Comparison of ENCODE assay signal across 19 mouse cellular contexts in the genomic region with DNA sequence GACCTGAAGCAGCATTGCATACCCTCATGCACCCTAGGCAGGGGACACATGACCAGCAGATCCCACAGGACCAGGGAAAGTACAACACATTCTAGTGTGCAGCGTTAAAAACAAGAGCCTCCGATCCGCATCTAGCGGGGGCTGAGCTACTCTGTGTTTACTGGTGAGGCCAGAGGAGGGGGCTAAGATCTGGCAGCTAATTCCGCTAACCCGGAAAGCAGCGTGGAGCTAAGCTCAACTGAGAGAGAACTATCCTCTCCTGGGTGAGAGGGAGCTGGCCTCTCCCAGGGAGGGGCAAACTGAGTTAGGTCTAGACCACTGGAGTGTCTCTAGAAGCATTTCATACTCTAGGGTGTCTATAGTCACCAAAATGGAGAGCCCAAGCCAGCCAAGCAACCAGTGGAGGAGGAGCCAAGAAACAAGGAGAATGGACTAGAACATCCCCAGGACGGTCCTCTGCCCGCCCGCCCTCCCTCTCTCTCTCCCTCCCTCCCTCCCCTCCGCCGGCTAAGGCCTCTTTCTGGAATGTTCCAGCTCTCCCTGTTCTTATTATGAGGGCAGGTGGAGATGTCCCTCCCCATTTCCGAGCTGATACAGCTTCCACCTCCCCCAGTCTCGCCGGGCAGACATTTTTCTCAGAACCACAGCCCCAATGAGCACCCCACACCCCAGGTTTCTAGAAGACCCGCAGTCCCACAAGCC. TPM values are rescaled to one million over a fixed set of nuclear protein-coding genes. Genes with fewer than 3 reads are reported as not detected.
DNase-seq lines count a peak whose midpoint lies in the region; ATAC-seq and TF ChIP-seq lines count a peak whose summit lies in the region.
"Had no signal": no experiment of that assay in that cellular context is flagged by ENCODE, and none has a peak within 500 bp of the region (broad histone marks: within the 10 kb centered on the region; RNA-seq: fewer than 3 reads in every experiment).

No protein-coding gene starts in this region.

- H3K27me3 ChIP-seq in forebrain, embryonic 14.5 days (replicated peaks; ENCODE audit: control insufficient read depth, insufficient read depth, low read length): peaks cover 18% of the 10 kb centered on the region; the same call in 1 of the 2 replicates
- H3K27me3 ChIP-seq in forebrain, embryonic 11.5 days (ENCODE audit: control insufficient read depth, insufficient read depth, low read length): peaks cover 41% of the 10 kb centered on the region
- peaks cover 73% of the 10 kb centered on the region for H3K27me3 ChIP-seq in neural tube, embryonic 12.5 days (replicated peaks)
- H3K27me3 ChIP-seq in hindbrain, postnatal 0 days (ENCODE audit: insufficient read depth, low read length): no peaks in the 10 kb centered on the region

- no peak for DNase-seq in forebrain, embryonic 14.5 days (ENCODE audit: low spot score)
- DNase-seq in forebrain, embryonic 11.5 days (ENCODE audit: low spot score): no peak
- DNase-seq in neural tube, embryonic 10.5 days (ENCODE audit: extremely low spot score, low spot score): no peak
- DNase-seq in hindbrain, postnatal 0 days (ENCODE audit: low spot score): no peak
- no peak for DNase-seq in spleen, postnatal 4 days (ENCODE audit: low spot score in 2 of 2)
- DNase-seq in layer of hippocampus, postnatal 14 days (ENCODE audit: low spot score in 2 of 2): no peak
- DNase-seq: kidney, adult 18-20 months; kidney, postnatal 14 days; spleen, adult 18-20 months; thymus, adult 2 months had no signal

- no peak overlapping the region for H3K27ac ChIP-seq in forebrain, embryonic 14.5 days (ENCODE audit: low read depth, low read length)
- H3K27ac ChIP-seq in forebrain, embryonic 11.5 days (ENCODE audit: low read depth, low read length): no peak overlapping the region
- no peak overlapping the region for H3K27ac ChIP-seq in neural tube, embryonic 12.5 days
- H3K27ac ChIP-seq in hindbrain, postnatal 0 days: no peak overlapping the region
- H3K27ac ChIP-seq: heart, embryonic 15.5 days; liver, embryonic 15.5 days; stomach, embryonic 15.5 days had no signal

- no peak overlapping the region for H3K9ac ChIP-seq in forebrain, embryonic 14.5 days (ENCODE audit: low read length)
- no peak overlapping the region for H3K9ac ChIP-seq in forebrain, embryonic 11.5 days (ENCODE audit: low read length)
- no peak overlapping the region for H3K9ac ChIP-seq in neural tube, embryonic 12.5 days
- no peak overlapping the region for H3K9ac ChIP-seq in hindbrain, postnatal 0 days (replicated peaks; ENCODE audit: low read length)
- H3K9ac ChIP-seq: heart, embryonic 15.5 days; liver, embryonic 15.5 days; stomach, embryonic 15.5 days had no signal

- no peaks in the 10 kb centered on the region for H3K9me3 ChIP-seq in forebrain, embryonic 14.5 days (replicated peaks; ENCODE audit: control insufficient read depth, low read length)
- H3K9me3 ChIP-seq in forebrain, embryonic 11.5 days (ENCODE audit: control insufficient read depth, low read length): no peaks in the 10 kb centered on the region
- no peaks in the 10 kb centered on the region for H3K9me3 ChIP-seq in neural tube, embryonic 12.5 days
- no peaks in the 10 kb centered on the region for H3K9me3 ChIP-seq in hindbrain, postnatal 0 days (ENCODE audit: low read length)
- H3K9me3 ChIP-seq: heart, embryonic 15.5 days; liver, embryonic 15.5 days; megakaryocyte, embryonic 14.5 days; stomach, embryonic 15.5 days had no signal

- no peak for TF ChIP-seq CTCF in hindbrain, postnatal 0 days (IDR thresholded peaks at IDR 0.05; ENCODE audit: low read depth)

- no peaks in the 10 kb centered on the region; the same call in 1 of the 2 replicates for H3K36me3 ChIP-seq in forebrain, embryonic 14.5 days (ENCODE audit: control insufficient read depth, insufficient read depth, low read length)
- H3K36me3 ChIP-seq in forebrain, embryonic 11.5 days (ENCODE audit: control insufficient read depth, insufficient read depth, low read length): no peaks in the 10 kb centered on the region
- 0 out of 2 replicates have a peak, but pooled peaks cover 2% of the 10 kb centered on the region for H3K36me3 ChIP-seq in neural tube, embryonic 12.5 days
- H3K36me3 ChIP-seq in hindbrain, postnatal 0 days (ENCODE audit: insufficient read depth, low read length): no peaks in the 10 kb centered on the region; the same call in 1 of the 2 replicates
- H3K36me3 ChIP-seq: heart, embryonic 15.5 days; liver, embryonic 15.5 days; stomach, embryonic 15.5 days had no signal

- ATAC-seq in forebrain, embryonic 14.5 days: no peak
- ATAC-seq in forebrain, embryonic 11.5 days (replicated peaks; ENCODE audit: low FRiP score): no peak
- no peak for ATAC-seq in neural tube, embryonic 12.5 days (ENCODE audit: low FRiP score, low read depth)
- no peak for ATAC-seq in hindbrain, postnatal 0 days
- ATAC-seq: activated CD4-positive, CD25-positive, alpha-beta regulatory T cell, adult 4 months; lung, postnatal 0 days; Patski had no signal

- WGBS in forebrain, embryonic 14.5 days: 58% methylated on average over 16 of the region's 16 CpGs
- 63% methylated on average over 16 of the region's 16 CpGs for WGBS in forebrain, embryonic 11.5 days
- 56% methylated on average over 16 of the region's 16 CpGs for whole genome bisulfite sequencing in neural tube, embryonic 12.5 days
- 51% methylated on average over 16 of the region's 16 CpGs for WGBS in hindbrain, postnatal 0 days

- H3K4me1 ChIP-seq in forebrain, embryonic 14.5 days (ENCODE audit: control insufficient read depth, insufficient read depth, low read length): peaks cover 8% of the 10 kb centered on the region
- H3K4me1 ChIP-seq in forebrain, embryonic 11.5 days (replicated peaks; ENCODE audit: control insufficient read depth, insufficient read depth, low read length): peaks cover 18% of the 10 kb centered on the region
- H3K4me1 ChIP-seq in neural tube, embryonic 12.5 days: peaks cover 50% of the 10 kb centered on the region
- H3K4me1 ChIP-seq in hindbrain, postnatal 0 days (ENCODE audit: insufficient read depth, low read length): peaks cover 18% of the 10 kb centered on the region; the same call in 1 of the 2 replicates

- H3K4me2 ChIP-seq in forebrain, embryonic 14.5 days (ENCODE audit: low read length): 0 out of 2 replicates have a peak overlapping the region, but pooled peaks have one; percentile 16
- H3K4me2 ChIP-seq in forebrain, embryonic 11.5 days (ENCODE audit: low read depth, low read length, severe bottlenecking): no peak overlapping the region
- H3K4me2 ChIP-seq in neural tube, embryonic 12.5 days (replicated peaks): peak overlapping the region; percentile 98
- H3K4me2 ChIP-seq in hindbrain, postnatal 0 days (ENCODE audit: low read depth, low read length): peak overlapping the region; percentile 97
- H3K4me2 ChIP-seq: heart, embryonic 15.5 days; liver, embryonic 15.5 days; stomach, embryonic 15.5 days had no signal

- no peak overlapping the region for H3K4me3 ChIP-seq in forebrain, embryonic 14.5 days (ENCODE audit: low read depth, low read length)
- no peak overlapping the region for H3K4me3 ChIP-seq in forebrain, embryonic 11.5 days (ENCODE audit: low read depth, low read length)
- H3K4me3 ChIP-seq in neural tube, embryonic 12.5 days: no peak overlapping the region
- H3K4me3 ChIP-seq in hindbrain, postnatal 0 days (ENCODE audit: low read length): peak overlapping the region; percentile 59; the same call in 1 of the 2 replicates
- H3K4me3 ChIP-seq: heart, embryonic 15.5 days; liver, embryonic 15.5 days; megakaryocyte, embryonic 14.5 days; myocyte; stomach, embryonic 15.5 days had no signal

RNA-seq across cellular contexts. Expression of gene Nptx1, which starts 3.6 kb away (rescaled TPM):
- polyA plus RNA-seq in forebrain, embryonic 14.5 days (2014; fragmentation: Nextera tagmentation; extraction: Ambion mirVana): 4.1 and 6.7 TPM in 2 replicates
- polyA plus RNA-seq in forebrain, embryonic 11.5 days (2014; fragmentation: Nextera tagmentation; extraction: Ambion mirVana): 3.2 and 3.3 TPM in 2 replicates
- polyA plus RNA-seq in neural tube, embryonic 12.5 days (2016; fragmentation: Nextera tagmentation; extraction: Ambion mirVana): 14.8 and 16.1 TPM in 2 replicates
- 27.0 and 29.0 TPM in 2 replicates for total RNA-seq in hindbrain, postnatal 0 days (2014; rRNA removed)
- polyA plus RNA-seq in hindbrain, postnatal 0 days (2015; fragmentation: Nextera tagmentation; extraction: Ambion mirVana): 9.4 and 10.1 TPM in 2 replicates
- total RNA-seq in layer of hippocampus, postnatal 14 days (2021): 100 to 1,000 TPM; 297 to 306 TPM
- polyA plus RNA-seq: activated CD4-positive, CD25-positive, alpha-beta regulatory T cell, adult 4 months; liver, embryonic 15.5 days had no signal

RNA-seq across cellular contexts. Expression of gene Endov, which starts 52.8 kb away (rescaled TPM):
- polyA plus RNA-seq in forebrain, embryonic 14.5 days (2014; fragmentation: Nextera tagmentation; extraction: Ambion mirVana): 15.9 and 18.0 TPM in 2 replicates
- 18.4 and 21.0 TPM in 2 replicates for polyA plus RNA-seq in forebrain, embryonic 11.5 days (2014; fragmentation: Nextera tagmentation; extraction: Ambion mirVana)
- polyA plus RNA-seq in neural tube, embryonic 12.5 days (2016; fragmentation: Nextera tagmentation; extraction: Ambion mirVana): 24.0 and 26.1 TPM in 2 replicates
- 39.9 and 50.5 TPM in 2 replicates for total RNA-seq in hindbrain, postnatal 0 days (2014; rRNA removed)
- 12.8 and 13.4 TPM in 2 replicates for polyA plus RNA-seq in hindbrain, postnatal 0 days (2015; fragmentation: Nextera tagmentation; extraction: Ambion mirVana)
- 10 to 100 TPM; 26.3 to 27.7 TPM for total RNA-seq in layer of hippocampus, postnatal 14 days (2021)

RNA-seq across cellular contexts. Expression of gene Rptor, which starts 58.7 kb away (rescaled TPM):
- 7.0 and 9.3 TPM in 2 replicates for polyA plus RNA-seq in forebrain, embryonic 14.5 days (2014; fragmentation: Nextera tagmentation; extraction: Ambion mirVana)
- 18.6 and 19.2 TPM in 2 replicates for polyA plus RNA-seq in forebrain, embryonic 11.5 days (2014; fragmentation: Nextera tagmentation; extraction: Ambion mirVana)
- polyA plus RNA-seq in neural tube, embryonic 12.5 days (2016; fragmentation: Nextera tagmentation; extraction: Ambion mirVana): 17.8 and 19.0 TPM in 2 replicates
- total RNA-seq in hindbrain, postnatal 0 days (2014; rRNA removed): 60.8 and 69.0 TPM in 2 replicates
- polyA plus RNA-seq in hindbrain, postnatal 0 days (2015; fragmentation: Nextera tagmentation; extraction: Ambion mirVana): 8.6 and 8.7 TPM in 2 replicates
- total RNA-seq in layer of hippocampus, postnatal 14 days (2021): 10 to 100 TPM; 53.4 to 54.1 TPM
